Mouse (Mus musculus) limb, embryonic 13.5 days (tissue): ENCODE data around the gene Micu1. TPM values are rescaled to one million over a fixed set of nuclear protein-coding genes. Genes with fewer than 3 reads are reported as not detected.
A peak's percentile ranks its signal among the peaks of the same experiment; 100 is the strongest.

ENCODE experiments used
- ATAC-seq: fragments of 200-750 bp; cut with Nextera tagmentation; 2 replicates; pipeline ENCODE4 v1.8.0; 2017; ENCODE audit warnings: low read depth, moderate number of reproducible peaks, moderate TSS enrichment; ENCODE audit not compliant: low FRiP score
- H3K27ac ChIP-seq: fragments of 300-500 bp; sonication (generic); 2 replicates; pipeline ENCODE4 v1.5.1; 2015; ENCODE audit warnings: inconsistent platforms, mild to moderate bottlenecking, moderate library complexity
- H3K27me3 ChIP-seq: fragments of 300-500 bp; sonication (generic); 2 replicates; pipeline ENCODE4 v1.6.1; 2015; ENCODE audit warnings: mild to moderate bottlenecking, inconsistent platforms
- H3K36me3 ChIP-seq: fragments of 300-500 bp; sonication (generic); 2 replicates; pipeline ENCODE4 v1.6.1; 2015; ENCODE audit warnings: inconsistent platforms, mild to moderate bottlenecking, moderate library complexity
- H3K4me1 ChIP-seq: fragments of 300-500 bp; sonication (generic); 2 replicates; pipeline ENCODE4 v1.6.1; 2015; ENCODE audit warnings: inconsistent platforms
- H3K4me2 ChIP-seq: fragments of 300-500 bp; sonication (generic); replicated peaks from 2 replicates; pipeline ENCODE4 v1.6.1; 2015; ENCODE audit warnings: inconsistent platforms, mild to moderate bottlenecking, moderate library complexity
- H3K4me3 ChIP-seq: fragments of 300-500 bp; sonication (generic); 2 replicates; pipeline ENCODE4 v1.5.1; 2015; ENCODE audit warnings: moderate library complexity, mild to moderate bottlenecking, inconsistent platforms
- H3K9ac ChIP-seq: fragments of 300-500 bp; sonication (generic); 2 replicates; pipeline ENCODE4 v1.6.1; 2015; ENCODE audit warnings: mild to moderate bottlenecking, inconsistent platforms
- H3K9me3 ChIP-seq: fragments of 300-500 bp; sonication (generic); 2 replicates; pipeline ENCODE4 v1.6.1; 2016; ENCODE audit warnings: inconsistent platforms
- WGBS: fragments of 180-500 bp; shearing (Covaris S2); methylation state at CpG from one replicate; pipeline ENCODE4 v1.1.7; 2015; 5-methylcytosine and 5-hydroxymethylcytosine counted together
- polyA plus RNA-seq: library from polyadenylated mRNA; unstranded; fragments of >200 nt; fragmentation: Nextera tagmentation; extraction: Ambion mirVana; gene quantifications from 2 replicates; pipeline ENCODE4 v1.2.1, GENCODE M21; 2015

The Micu1 gene
- polyA plus RNA-seq, 1 experiment from 2014 or later = 93.9 TPM

DNA sequence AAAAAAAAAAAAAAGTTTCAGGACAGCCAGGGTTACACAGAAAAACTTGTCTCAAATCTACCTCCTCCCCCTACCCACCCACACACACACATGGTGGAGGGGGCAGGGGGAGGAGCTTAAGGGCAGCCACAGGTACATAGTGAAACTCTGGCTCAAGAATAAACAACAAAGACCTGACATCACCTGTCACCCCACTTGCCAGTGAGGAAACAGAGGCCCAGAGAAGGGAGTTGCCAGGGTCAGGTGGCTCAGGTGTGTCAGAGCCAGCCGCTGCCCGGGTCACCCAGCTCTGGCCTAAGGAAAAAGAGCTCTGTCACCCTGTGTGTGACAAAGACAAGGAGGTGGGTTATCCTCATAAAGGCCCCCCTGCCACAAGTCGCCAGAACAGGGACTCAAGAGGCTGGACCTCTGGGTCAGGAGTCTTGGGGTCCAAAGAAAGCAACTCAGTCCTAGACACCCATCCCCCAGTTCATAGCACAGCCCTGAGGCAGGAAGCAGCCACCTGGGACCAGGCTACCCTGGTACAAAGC, 204.9 kb downstream of the Micu1 start:
- Histone ChIP-seq H3K9ac (no peak overlapping the region), H3K4me1 (peaks cover 66% of the 10 kb centered on the region), H3K27me3 (no peaks in the 10 kb centered on the region), H3K4me2 (no peak overlapping the region), H3K9me3 (no peaks in the 10 kb centered on the region), H3K27ac (peak overlapping the region; percentile 73; the same call in 1 of the 2 replicates), H3K36me3 (no peaks in the 10 kb centered on the region), H3K4me3 (no peak overlapping the region)
- 61% methylated on average over 3 of the region's 3 CpGs for WGBS
- no peak for ATAC-seq

DNA sequence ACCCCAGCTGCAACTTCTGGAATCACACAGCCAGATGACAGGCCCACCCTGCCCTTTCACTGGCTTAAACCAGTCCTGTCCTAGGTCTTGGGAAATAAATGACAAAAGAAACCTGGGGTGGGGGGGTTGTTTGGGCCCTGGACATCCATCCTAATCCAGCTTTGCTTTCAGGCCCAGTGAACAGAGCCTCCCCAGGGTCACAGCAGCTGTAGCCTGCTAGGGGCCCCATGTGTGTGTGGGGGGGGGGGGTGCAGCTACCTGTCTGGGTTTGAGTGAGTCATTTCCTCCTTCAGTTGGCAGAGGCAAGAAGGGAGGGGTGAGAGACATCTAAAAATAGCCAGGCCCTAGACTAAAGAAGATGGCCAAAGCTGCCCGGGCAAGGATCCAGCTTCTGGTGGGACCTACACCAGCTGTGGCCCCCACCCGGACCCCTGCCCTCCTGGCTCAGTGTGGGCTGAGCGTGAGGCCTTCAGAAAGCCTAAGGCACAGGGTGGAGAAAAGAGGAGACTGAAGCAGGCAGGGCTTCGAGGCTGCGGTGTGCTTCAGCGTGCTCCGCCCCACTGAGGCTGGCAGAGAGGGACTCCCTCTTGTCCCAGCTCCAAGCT, 205.5 kb downstream of the Micu1 start:
- no peak overlapping the region for H3K4me3 ChIP-seq
- peak overlapping the region; percentile 73 for H3K27ac ChIP-seq
- H3K9ac ChIP-seq = peak overlapping the region; percentile 40; the same call in 1 of the 2 replicates
- peak; percentile 39; the same call in 1 of the 2 replicates for ATAC-seq
- peaks cover 66% of the 10 kb centered on the region for H3K4me1 ChIP-seq
- H3K36me3 ChIP-seq = no peaks in the 10 kb centered on the region
- no peaks in the 10 kb centered on the region for H3K27me3 ChIP-seq
- WGBS = 51% methylated on average over 7 of the region's 7 CpGs
- peak overlapping the region; percentile 12 for H3K4me2 ChIP-seq
- no peaks in the 10 kb centered on the region for H3K9me3 ChIP-seq

DNA sequence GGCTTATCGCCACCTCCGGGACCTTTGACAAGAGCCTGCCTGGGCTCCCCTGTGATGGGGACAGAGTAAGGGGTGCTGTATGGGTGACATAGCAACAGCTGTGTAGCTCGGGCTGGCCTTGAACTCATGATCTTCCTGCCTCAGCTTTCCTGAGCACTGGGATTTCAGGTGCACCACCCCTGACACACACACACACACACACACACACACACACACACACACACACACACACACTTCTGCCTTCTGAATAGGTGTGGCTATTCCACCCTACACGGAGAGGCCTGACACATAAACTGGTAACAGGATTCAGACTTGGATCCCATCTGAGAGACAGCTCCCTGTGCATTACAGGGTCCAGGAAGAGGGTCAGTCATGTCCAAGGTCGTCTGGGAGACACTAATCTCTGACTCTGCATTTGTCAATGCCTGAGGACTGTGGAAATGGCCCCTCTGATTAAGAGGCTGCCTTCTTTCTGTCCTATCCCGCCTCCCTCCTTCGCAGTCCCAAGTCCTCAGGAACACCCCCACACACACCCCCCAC, 206.6 kb downstream of the Micu1 start:
- Histone ChIP-seq H3K27ac (peak overlapping the region; percentile 73; the same call in 1 of the 2 replicates), H3K9me3 (no peaks in the 10 kb centered on the region), H3K4me2 (peak overlapping the region; percentile 49), H3K4me1 (peaks cover 58% of the 10 kb centered on the region), H3K9ac (no peak overlapping the region; the same call in 1 of the 2 replicates), H3K4me3 (no peak overlapping the region), H3K27me3 (no peaks in the 10 kb centered on the region), H3K36me3 (no peaks in the 10 kb centered on the region)
- 49% methylated on average over 7 of the region's 7 CpGs for WGBS
- 0 out of 2 replicates have a peak, but pooled peaks have one; percentile 12 for ATAC-seq

DNA sequence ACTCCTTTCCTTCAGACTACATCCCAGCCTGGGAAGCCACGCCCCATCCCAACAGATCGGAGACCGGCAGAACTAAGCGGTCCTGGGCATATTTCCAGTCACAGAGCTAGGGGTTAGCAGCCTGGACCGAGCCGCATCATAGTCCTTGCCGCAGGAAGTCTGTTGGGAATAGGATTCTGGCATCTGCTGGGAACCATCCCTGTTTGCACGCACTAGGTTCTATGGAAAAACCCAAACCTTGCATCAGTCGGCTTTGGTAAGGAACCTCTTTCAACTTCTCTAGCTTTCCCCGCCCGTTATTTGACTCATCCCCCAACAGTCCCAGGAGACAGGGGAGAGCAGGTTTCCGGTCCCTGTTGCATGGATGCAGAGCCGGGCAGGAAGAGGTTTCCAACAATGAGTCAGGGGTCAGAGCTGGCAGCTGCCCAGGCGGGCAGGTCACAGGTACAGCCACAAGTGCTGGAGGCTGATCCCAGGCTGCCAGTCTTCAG, 207.1 kb downstream of the Micu1 start:
- H3K4me1 ChIP-seq = peaks cover 58% of the 10 kb centered on the region
- WGBS = 8% methylated on average over 14 of the region's 14 CpGs

DNA sequence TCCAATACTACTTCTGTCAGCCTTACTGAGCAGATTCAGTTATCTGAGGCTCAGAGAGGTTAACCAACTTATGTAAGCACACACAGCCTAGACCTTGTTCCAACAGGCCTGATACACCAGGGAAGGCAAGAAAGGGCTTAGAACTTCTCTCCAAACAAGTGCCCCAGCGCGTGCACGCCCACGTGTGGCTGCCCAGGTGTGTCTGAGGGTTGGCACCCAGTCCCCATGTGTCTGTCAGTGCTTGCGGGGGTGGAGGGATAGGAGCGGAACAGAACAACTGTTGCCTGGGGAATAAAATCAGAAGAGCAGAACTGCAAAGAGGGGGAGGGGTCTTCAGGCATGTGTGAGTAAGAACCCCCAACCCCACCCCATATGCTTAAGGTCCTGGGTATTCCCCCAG, 208.8 kb downstream of the Micu1 start:
- Histone ChIP-seq H3K36me3 (no peaks in the 10 kb centered on the region), H3K9me3 (no peaks in the 10 kb centered on the region), H3K9ac (peak overlapping the region; percentile 54; the same call in 1 of the 2 replicates), H3K4me3 (peak overlapping the region; percentile 11; the same call in 1 of the 2 replicates), H3K4me2 (peak overlapping the region; percentile 57), H3K27ac (0 out of 2 replicates have a peak overlapping the region, but pooled peaks have one; percentile 67), H3K27me3 (no peaks in the 10 kb centered on the region), H3K4me1 (peaks cover 64% of the 10 kb centered on the region)
- no peak for ATAC-seq
- WGBS = 35% methylated on average over 6 of the region's 6 CpGs

More for the DNA sequence above, 207.1 kb downstream of the Micu1 start:
- Histone ChIP-seq H3K9ac (no peak overlapping the region), H3K27me3 (no peaks in the 10 kb centered on the region), H3K4me2 (peak overlapping the region; percentile 49), H3K36me3 (no peaks in the 10 kb centered on the region), H3K27ac (peak overlapping the region; percentile 73; the same call in 1 of the 2 replicates), H3K4me3 (peak overlapping the region; percentile 18; the same call in 1 of the 2 replicates), H3K9me3 (no peaks in the 10 kb centered on the region)
- ATAC-seq = peak; percentile 5; the same call in 1 of the 2 replicates

DNA sequence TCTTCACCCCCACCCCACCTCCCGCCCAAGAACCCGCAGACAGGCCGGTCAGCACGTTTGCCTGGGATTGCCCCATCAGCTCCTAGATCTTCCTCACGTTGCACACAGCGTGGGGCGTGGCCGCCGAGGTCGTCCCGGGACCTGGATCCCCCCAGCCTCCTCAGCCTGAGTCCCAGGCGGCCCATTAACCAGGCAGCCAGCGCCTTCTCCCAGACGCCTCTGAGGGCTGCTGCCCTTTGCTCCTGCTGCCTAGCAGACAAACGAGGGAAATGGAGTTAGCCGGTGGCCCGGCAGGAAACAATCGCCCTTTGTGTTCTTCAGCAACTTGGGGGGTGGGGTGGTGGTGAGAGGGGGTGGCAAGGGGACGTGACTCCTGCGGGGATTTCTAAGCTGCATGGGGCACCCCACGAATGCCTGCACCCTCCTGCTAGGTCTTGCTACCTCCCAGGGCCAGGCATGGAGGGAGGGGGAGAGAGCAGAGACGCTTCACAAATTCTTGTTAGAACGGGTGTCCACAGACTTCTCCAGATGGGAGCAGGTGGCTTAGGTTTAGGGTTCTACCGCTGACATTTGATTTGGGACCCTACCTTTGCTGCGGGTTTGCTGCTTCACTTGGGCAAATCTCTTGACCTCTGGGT, 209.4 kb downstream of the Micu1 start:
- WGBS = 3% methylated on average over 25 of the region's 25 CpGs
- Histone ChIP-seq H3K36me3 (no peaks in the 10 kb centered on the region), H3K4me2 (peak overlapping the region; percentile 57), H3K27ac (peak overlapping the region; percentile 67; the same call in 1 of the 2 replicates), H3K4me1 (peaks cover 68% of the 10 kb centered on the region), H3K9ac (peak overlapping the region; percentile 54), H3K27me3 (no peaks in the 10 kb centered on the region), H3K4me3 (peak overlapping the region; percentile 11), H3K9me3 (no peaks in the 10 kb centered on the region)
- no peak for ATAC-seq

Other genes with a start within 250 kb of the Micu1 start
- not detected in 2 replicates for gene Gm10322, start 86.4 kb upstream of the Micu1 start, polyA plus RNA-seq
- gene Mcu, start 85.8 kb upstream of the Micu1 start, polyA plus RNA-seq = 62.3 and 65.3 TPM in 2 replicates
- gene Dnajb12, start 177.1 kb downstream of the Micu1 start, polyA plus RNA-seq = 19.3 and 20.1 TPM in 2 replicates
- 75.9 and 77.0 TPM in 2 replicates for gene Ddit4, start 249.4 kb downstream of the Micu1 start, polyA plus RNA-seq